Mouse (Mus musculus) cerebellum, adult 2 months (tissue): Measurements from ENCODE around the gene Gkap1. TPM values are rescaled to one million over a fixed set of nuclear protein-coding genes. Genes with fewer than 3 reads are reported as not detected.

Source experiments
- DNase-seq, 2 experiments: peaks; one replicate each; pipeline ENCODE4 v3.0.0; 2021
- H3K27ac ChIP-seq: fragments of 200-500 bp; 2 replicates; pipeline ENCODE4 v1.5.1; 2012; ENCODE audit warnings: low read length, control low read depth, inconsistent platforms; ENCODE audit not compliant: insufficient read depth
- H3K27me3 ChIP-seq: fragments of 200-500 bp; 2 replicates; pipeline ENCODE4 v1.6.1; 2012; ENCODE audit warnings: inconsistent platforms, mild to moderate bottlenecking, low read length, moderate library complexity; ENCODE audit not compliant: control insufficient read depth, insufficient read depth
- H3K4me1 ChIP-seq: fragments of 200-500 bp; 2 replicates; pipeline ENCODE4 v1.6.1; 2011; ENCODE audit warnings: low read length; ENCODE audit not compliant: control insufficient read depth, insufficient read depth
- H3K4me3 ChIP-seq: fragments of 200-500 bp; replicated peaks from 2 replicates; pipeline ENCODE3; 2011; ENCODE audit warnings: mild to moderate bottlenecking, low read depth, low read length, control low read depth; ENCODE audit not compliant: insufficient read depth
- CTCF ChIP-seq: fragments of 200-500 bp; IDR thresholded peaks from 2 replicates; pipeline ENCODE4 v1.5.1; 2011; ENCODE audit warnings: low read depth, mild to moderate bottlenecking, control low read depth, low read length, moderate library complexity, borderline replicate concordance; ENCODE audit not compliant: insufficient read depth
- POLR2A ChIP-seq: fragments of 200-500 bp; IDR thresholded peaks from 2 replicates; pipeline ENCODE4 v1.6.1; 2011; ENCODE audit warnings: low read length, control low read depth, borderline replicate concordance; ENCODE audit not compliant: insufficient read depth
- WGBS: fragments of 180-500 bp; shearing (Covaris S2); methylation state at CpG from one replicate; pipeline ENCODE4 v1.1.7; 2018; 5-methylcytosine and 5-hydroxymethylcytosine counted together
- polyA plus RNA-seq: library from polyadenylated mRNA; depleted of rRNA; stranded (reverse); fragments of >200 nt; gene quantifications from 2 replicates; pipeline ENCODE4 v1.2.3, GENCODE M21; 2012

Gene Gkap1
- polyA plus RNA-seq, 1 experiment = 30.0 TPM

DNA sequence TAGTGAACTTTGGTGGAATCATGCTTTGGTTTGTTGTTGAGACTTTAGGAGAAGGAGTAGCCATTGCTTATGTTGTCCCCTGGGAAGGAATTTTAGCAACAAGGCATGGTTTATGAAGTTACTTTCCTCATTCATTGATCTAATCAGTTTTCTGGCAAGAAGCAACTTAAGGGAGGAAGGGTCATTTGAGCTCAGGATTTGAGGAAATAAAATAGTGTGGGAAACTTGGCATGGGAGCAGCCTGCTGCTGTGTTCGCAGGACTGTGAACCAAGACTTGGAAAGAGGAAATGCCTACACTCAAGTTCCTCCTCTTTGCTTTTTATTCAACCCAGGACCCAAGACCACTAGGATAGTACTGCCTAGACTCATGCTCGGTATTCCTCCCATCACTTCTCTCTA lies 58.0 kb downstream of the Gkap1 start:
- no peaks in the 10 kb centered on the region for H3K27me3 ChIP-seq
- no peak overlapping the region for H3K27ac ChIP-seq
- TF ChIP-seq POLR2A (no peak), CTCF (no peak)
- H3K4me1 ChIP-seq = peaks cover 5% of the 10 kb centered on the region; the same call in 1 of the 2 replicates
- DNase-seq = no peak
- WGBS = 94% methylated on average over 2 of the region's 2 CpGs
- H3K4me3 ChIP-seq = no peak overlapping the region

DNA sequence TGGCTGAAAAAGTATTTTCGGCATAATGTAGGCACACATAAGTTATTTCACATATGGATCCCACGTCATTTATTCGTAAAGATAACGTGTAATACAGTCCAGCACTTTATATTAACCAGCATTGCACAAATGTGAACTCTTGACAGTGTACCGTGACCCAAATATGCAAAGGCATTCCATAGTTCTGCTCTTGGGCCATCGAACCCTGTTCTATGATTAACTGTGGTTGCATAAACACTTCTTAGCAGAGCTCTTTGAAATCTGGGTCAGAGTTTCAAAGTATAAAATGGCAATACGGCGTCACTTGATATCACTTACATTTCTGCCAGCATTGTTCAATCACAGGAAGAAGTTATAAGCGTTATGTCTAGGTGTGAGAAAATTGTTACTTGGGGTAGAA lies 59.1 kb downstream of the Gkap1 start:
- Histone ChIP-seq H3K27ac (peak overlapping the region; percentile 97; the same call in 1 of the 2 replicates), H3K27me3 (no peaks in the 10 kb centered on the region), H3K4me3 (peak overlapping the region; percentile 80), H3K4me1 (peaks cover 5% of the 10 kb centered on the region; the same call in 1 of the 2 replicates)
- DNase-seq = no peak
- WGBS = 84% methylated on average over 9 of the region's 9 CpGs
- TF ChIP-seq CTCF = no peak
- no peak for TF ChIP-seq POLR2A

DNA sequence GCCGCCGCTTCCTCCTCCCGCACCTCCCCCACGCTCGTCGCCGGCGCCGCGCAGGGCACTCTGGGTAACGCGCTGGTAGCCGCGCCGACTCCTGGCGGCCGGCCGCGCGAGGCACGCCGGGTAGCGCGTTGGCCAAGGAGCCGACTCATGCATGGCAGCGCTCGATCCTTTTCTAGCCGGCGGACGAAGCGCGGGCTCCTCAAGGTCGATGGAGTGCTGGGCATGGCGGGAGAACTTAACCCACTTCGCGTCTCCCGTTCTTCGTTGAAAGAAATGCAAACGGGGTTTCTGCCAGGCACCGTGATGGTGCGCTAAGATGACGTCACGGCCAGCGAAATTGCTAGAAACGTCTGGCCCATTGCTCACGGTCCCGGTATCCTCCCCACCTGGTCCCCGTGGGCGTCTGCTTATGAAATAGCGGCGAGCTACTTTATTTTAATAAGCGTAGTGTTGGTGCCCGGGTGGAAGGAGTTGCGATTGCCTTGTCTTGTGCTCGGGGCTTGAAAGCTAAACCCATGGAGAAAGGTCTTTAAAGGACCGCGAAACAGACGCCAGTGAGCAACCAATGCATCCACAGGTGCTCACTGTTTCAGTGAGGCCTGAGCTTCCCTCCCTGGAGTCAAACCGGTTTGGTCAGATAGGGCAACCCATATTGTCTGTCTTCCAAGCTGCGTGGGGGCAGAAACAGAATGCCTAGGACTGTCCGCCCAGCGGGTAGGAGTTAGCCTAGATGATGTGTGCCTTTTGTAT lies 59.7 kb downstream of the Gkap1 start, which contains the start of gene Ubqln1:
Gene Ubqln1, minus strand, starts transcription at position 62 of the 750 bp plus-strand sequence.
- peak within 1 kb of the TSS; percentile 97 for H3K27ac ChIP-seq
- WGBS = under 1% methylated on average over 62 of the region's 62 CpGs
- peak; percentile 92 to 94 for DNase-seq
- H3K4me3 ChIP-seq = peak within 1 kb of the TSS; percentile 80
- H3K27me3 ChIP-seq = no peaks in the 10 kb centered on the region
- TF ChIP-seq CTCF = no peak; the same call in 1 of the 2 replicates
- TF ChIP-seq POLR2A = peak; percentile 89
- peaks cover 5% of the 10 kb centered on the region; the same call in 1 of the 2 replicates for H3K4me1 ChIP-seq

- TF ChIP-seq CTCF = no peak
- no peak for TF ChIP-seq POLR2A
- DNase-seq = no peak
- H3K27ac ChIP-seq = peak overlapping the region; percentile 92
- no peaks in the 10 kb centered on the region for H3K27me3 ChIP-seq
- WGBS = 0% methylated on average over 48 of the region's 48 CpGs
- peaks cover 8% of the 10 kb centered on the region; the same call in 1 of the 2 replicates for H3K4me1 ChIP-seq
- H3K4me3 ChIP-seq = peak overlapping the region; percentile 80
Observed at GRCm38 (mm10) chr13:58215253-58215591, 60.3 kb downstream of the Gkap1 start.

- DNase-seq = no peak
- peaks cover 11% of the 10 kb centered on the region for H3K4me1 ChIP-seq
- H3K27me3 ChIP-seq = no peaks in the 10 kb centered on the region
- H3K27ac ChIP-seq = peak overlapping the region; percentile 92
- H3K4me3 ChIP-seq = peak overlapping the region; percentile 80
- 3% methylated on average over 49 of the region's 49 CpGs for WGBS
- TF ChIP-seq CTCF (no peak), POLR2A (no peak)
Observed at GRCm38 (mm10) chr13:58214346-58215252, 60.9 kb downstream of the Gkap1 start.

- Histone ChIP-seq H3K4me1 (peaks cover 11% of the 10 kb centered on the region), H3K4me3 (peak overlapping the region; percentile 54), H3K27me3 (no peaks in the 10 kb centered on the region), H3K27ac (no peak overlapping the region)
- 20% methylated on average over 8 of the region's 8 CpGs for WGBS
- DNase-seq = no peak
- TF ChIP-seq POLR2A (no peak), CTCF (no peak)
Observed at GRCm38 (mm10) chr13:58213801-58214200, 61.7 kb downstream of the Gkap1 start.

- Histone ChIP-seq H3K27ac (no peak overlapping the region), H3K4me1 (peaks cover 11% of the 10 kb centered on the region), H3K27me3 (no peaks in the 10 kb centered on the region), H3K4me3 (no peak overlapping the region)
- WGBS = 49% methylated on average over 2 of the region's 2 CpGs
- DNase-seq = no peak
- no peak for TF ChIP-seq POLR2A
- TF ChIP-seq CTCF = no peak
Observed at GRCm38 (mm10) chr13:58212530-58212929, 63.0 kb downstream of the Gkap1 start.
